Mouse (Mus musculus) frontal cortex, adult 2 months (tissue): ENCODE results near the gene Hist1h2be. TPM values are rescaled to one million over a fixed set of nuclear protein-coding genes. Genes with fewer than 3 reads are reported as not detected.

Source experiments
- polyA plus RNA-seq: library from polyadenylated mRNA; depleted of rRNA; stranded (reverse); fragments of >200 nt; gene quantifications from 2 replicates; pipeline ENCODE4 v1.2.3, GENCODE M21; 2012; rRNA removed

Gene Hist1h2be
- polyA plus RNA-seq, 1 experiment, result 4.3 TPM

Other genes with a start within 250 kb of the Hist1h2be start
- gene Abt1, start 197.3 kb downstream of the Hist1h2be start, polyA plus RNA-seq, result 7.6 TPM in 2 replicates
- gene Btn1a1, start 155.2 kb downstream of the Hist1h2be start, polyA plus RNA-seq, result 0.06 and 0.13 TPM in 2 replicates
- 0.38 and 0.46 TPM in 2 replicates for gene Btn2a2, start 132.3 kb downstream of the Hist1h2be start, polyA plus RNA-seq
- 26.6 and 33.5 TPM in 2 replicates for gene Hist1h4h, start 90.1 kb downstream of the Hist1h2be start, polyA plus RNA-seq
- gene Hist1h2af, start 87.2 kb downstream of the Hist1h2be start, polyA plus RNA-seq, result 3.9 and 9.2 TPM in 2 replicates
- 0.46 and 0.82 TPM in 2 replicates for gene Hist1h3g, start 85.7 kb downstream of the Hist1h2be start, polyA plus RNA-seq
- 0.15 and 0.44 TPM in 2 replicates for gene Hist1h2bh, start 77.7 kb downstream of the Hist1h2be start, polyA plus RNA-seq
- 0.22 and 0.59 TPM in 2 replicates for gene Hist1h3f, start 77.1 kb downstream of the Hist1h2be start, polyA plus RNA-seq
- gene Hist1h4f, start 69.5 kb downstream of the Hist1h2be start, polyA plus RNA-seq, result 2.8 and 3.7 TPM in 2 replicates
- gene Hist1h1d, start 67.9 kb downstream of the Hist1h2be start, polyA plus RNA-seq, result 0.14 and 0.19 TPM in 2 replicates
- gene Hist1h3e, start 58.8 kb downstream of the Hist1h2be start, polyA plus RNA-seq, result 2.2 and 3.3 TPM in 2 replicates
- gene Hist1h2ae, start 49.9 kb downstream of the Hist1h2be start, polyA plus RNA-seq, result 0.56 and 1.7 TPM in 2 replicates
- 9.7 and 10.4 TPM in 2 replicates for gene Hist1h2bg, start 49.7 kb downstream of the Hist1h2be start, polyA plus RNA-seq
- 0.80 and 1.6 TPM in 2 replicates for gene Hist1h2bf, start 46.9 kb downstream of the Hist1h2be start, polyA plus RNA-seq
- 1.6 and 1.9 TPM in 2 replicates for gene Hist1h2ad, start 46.7 kb downstream of the Hist1h2be start, polyA plus RNA-seq
- gene Hist1h3d, start 45.4 kb downstream of the Hist1h2be start, polyA plus RNA-seq, result 2.8 and 3.4 TPM in 2 replicates
- gene Hist1h4d, start 39.5 kb downstream of the Hist1h2be start, polyA plus RNA-seq, result 3.4 and 4.3 TPM in 2 replicates
- 2.8 and 3.3 TPM in 2 replicates for gene Hist1h1e, start 1.4 kb upstream of the Hist1h2be start, polyA plus RNA-seq
- 1.7 and 2.1 TPM in 2 replicates for gene Hist1h2ac, start 62.8 kb upstream of the Hist1h2be start, polyA plus RNA-seq
- gene Hist1h2bc, start 63.1 kb upstream of the Hist1h2be start, polyA plus RNA-seq, result 154 and 172 TPM in 2 replicates
- not detected in 2 replicates for gene Hist1h1t, start 74.7 kb upstream of the Hist1h2be start, polyA plus RNA-seq
- 3.1 and 3.3 TPM in 2 replicates for gene Hist1h4c, start 77.3 kb upstream of the Hist1h2be start, polyA plus RNA-seq
- 3.8 and 4.4 TPM in 2 replicates for gene Hfe, start 89.7 kb upstream of the Hist1h2be start, polyA plus RNA-seq
- gene Hist1h1c, start 117.7 kb upstream of the Hist1h2be start, polyA plus RNA-seq, result 40.7 and 52.1 TPM in 2 replicates
- 0.24 and 0.46 TPM in 2 replicates for gene Hist1h3c, start 124.5 kb upstream of the Hist1h2be start, polyA plus RNA-seq
- 0.74 and 1.3 TPM in 2 replicates for gene Hist1h2bb, start 125.6 kb upstream of the Hist1h2be start, polyA plus RNA-seq
- gene Hist1h2ab, start 130.0 kb upstream of the Hist1h2be start, polyA plus RNA-seq, result 0.82 and 2.8 TPM in 2 replicates
- gene Hist1h3b, start 131.1 kb upstream of the Hist1h2be start, polyA plus RNA-seq, result 0.76 and 1.1 TPM in 2 replicates
- 2.9 and 4.5 TPM in 2 replicates for gene Hist1h4b, start 135.9 kb upstream of the Hist1h2be start, polyA plus RNA-seq
- gene Hist1h4a, start 140.1 kb upstream of the Hist1h2be start, polyA plus RNA-seq, result 3.8 and 4.6 TPM in 2 replicates
- gene Hist1h3a, start 141.3 kb upstream of the Hist1h2be start, polyA plus RNA-seq, result 0.86 and 1.2 TPM in 2 replicates
- 0.36 and 0.58 TPM in 2 replicates for gene Hist1h1a, start 142.5 kb upstream of the Hist1h2be start, polyA plus RNA-seq
- 0.24 and 0.40 TPM in 2 replicates for gene Trim38, start 148.8 kb upstream of the Hist1h2be start, polyA plus RNA-seq
- 0.02 and 0.04 TPM in 2 replicates for gene Slc17a2, start 185.9 kb upstream of the Hist1h2be start, polyA plus RNA-seq
- not detected in 2 replicates for gene Slc17a3, start 218.3 kb upstream of the Hist1h2be start, polyA plus RNA-seq
- gene Slc17a1, start 246.6 kb upstream of the Hist1h2be start, polyA plus RNA-seq, result not detected in 2 replicates